Mouse (Mus musculus): Measurements from ENCODE around the gene Prph. TPM values are rescaled to one million over a fixed set of nuclear protein-coding genes. Genes with fewer than 3 reads are reported as not detected.

Gene Prph
- not detected in 2 replicates for polyA plus RNA-seq (2012; ENCODE audit: low replicate concordance)

DNA sequence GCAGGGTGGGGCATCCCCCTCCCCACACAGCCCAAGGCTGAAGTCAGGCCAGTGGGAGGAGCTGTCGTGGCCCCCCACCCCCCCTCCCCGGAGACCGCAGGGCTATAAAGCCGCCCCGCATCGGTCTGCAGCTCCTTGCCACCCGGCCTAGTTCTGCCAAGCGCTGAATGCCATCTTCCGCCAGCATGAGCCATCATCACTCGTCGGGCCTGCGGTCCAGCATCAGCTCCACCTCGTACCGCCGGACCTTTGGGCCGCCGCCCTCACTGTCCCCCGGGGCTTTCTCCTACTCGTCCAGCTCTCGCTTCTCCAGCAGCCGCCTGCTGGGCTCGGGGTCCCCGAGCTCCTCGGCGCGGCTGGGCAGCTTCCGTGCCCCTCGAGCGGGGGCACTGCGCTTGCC, at the start of gene Prph:
Gene Prph, plus strand, starts transcription at position 135 of the 400 bp plus-strand sequence.

DNA sequence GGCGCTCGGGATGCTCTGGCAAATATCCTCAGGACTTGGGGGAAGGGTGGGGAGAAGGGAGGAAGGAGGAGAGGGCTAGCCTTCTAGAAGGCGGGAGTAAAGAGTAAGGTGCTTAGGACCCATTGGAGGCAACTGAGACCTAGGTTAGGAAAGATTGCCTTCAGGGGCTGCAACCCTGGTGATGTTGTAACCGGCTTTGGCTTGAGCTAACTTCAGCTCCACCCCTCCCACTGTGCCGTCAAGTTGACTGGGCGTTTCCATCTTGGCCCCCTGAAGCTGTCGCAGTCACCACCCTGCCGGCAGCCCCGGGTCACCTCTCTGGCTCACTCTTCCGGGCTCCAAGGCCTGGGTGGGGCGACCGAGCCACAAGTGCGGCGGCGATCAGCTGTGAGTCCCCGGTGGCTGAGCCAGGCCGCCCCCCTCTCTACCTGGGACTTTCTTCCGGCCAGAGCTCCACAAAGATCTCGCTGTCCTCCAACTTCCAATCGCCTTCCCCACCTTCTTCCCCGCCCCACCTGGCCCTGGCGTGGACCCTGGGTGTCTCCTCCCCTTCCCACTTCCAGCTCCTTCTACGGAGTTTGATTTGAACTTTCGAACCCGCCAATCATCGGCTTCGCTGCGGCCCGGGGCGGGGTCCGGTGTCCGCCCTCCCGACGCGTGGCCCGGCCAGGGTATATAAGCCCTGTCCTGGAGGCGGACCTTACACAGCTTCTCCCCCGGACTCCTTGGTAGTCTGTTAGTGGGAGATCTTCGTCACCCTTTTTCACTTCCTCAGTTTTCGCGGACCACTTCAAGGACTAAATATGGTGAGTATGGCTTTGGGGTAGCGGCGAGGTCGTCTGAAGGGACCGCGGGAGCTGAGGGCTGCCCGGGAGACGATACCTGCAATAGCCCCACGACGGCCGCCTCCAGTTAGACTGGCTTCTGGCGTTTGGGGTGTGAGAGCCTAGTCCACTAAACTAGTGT, 25.1 kb upstream of the Prph start, which contains the start of gene Tuba1c:
Gene Tuba1c, plus strand, starts transcription at position 273 of the 966 bp plus-strand sequence.

DNA sequence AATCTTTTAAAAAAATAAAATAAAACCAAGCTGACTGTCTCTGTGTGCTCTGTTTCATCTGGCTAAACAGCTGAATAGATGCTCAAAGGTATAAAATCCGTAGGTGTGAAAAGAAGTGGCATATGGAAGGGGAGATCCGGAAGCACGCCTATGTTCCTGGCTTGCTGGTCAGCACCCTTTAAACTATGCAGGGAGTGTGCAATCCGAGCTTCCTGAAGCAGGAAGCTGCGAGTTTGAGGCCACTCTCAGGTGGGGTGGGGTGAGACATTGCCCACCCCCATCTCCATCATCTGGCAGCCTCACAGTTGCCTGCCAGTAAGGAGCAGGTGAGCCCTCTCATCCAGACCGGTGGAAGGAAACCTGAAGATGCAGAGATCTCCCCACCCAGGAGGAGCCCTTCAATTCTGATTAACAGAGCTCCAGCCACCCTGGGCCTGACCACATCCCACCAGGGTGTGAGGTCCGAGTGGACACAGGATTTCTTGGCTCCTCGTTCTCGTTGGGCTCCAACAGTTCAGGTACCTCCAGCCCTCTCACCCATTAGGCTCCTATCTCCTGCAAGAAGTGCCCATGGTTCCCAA, 19.1 kb downstream of the Prph start, which contains the start of gene Troap:
Gene Troap, plus strand, starts transcription at position 557 of the 581 bp plus-strand sequence.

DNA sequence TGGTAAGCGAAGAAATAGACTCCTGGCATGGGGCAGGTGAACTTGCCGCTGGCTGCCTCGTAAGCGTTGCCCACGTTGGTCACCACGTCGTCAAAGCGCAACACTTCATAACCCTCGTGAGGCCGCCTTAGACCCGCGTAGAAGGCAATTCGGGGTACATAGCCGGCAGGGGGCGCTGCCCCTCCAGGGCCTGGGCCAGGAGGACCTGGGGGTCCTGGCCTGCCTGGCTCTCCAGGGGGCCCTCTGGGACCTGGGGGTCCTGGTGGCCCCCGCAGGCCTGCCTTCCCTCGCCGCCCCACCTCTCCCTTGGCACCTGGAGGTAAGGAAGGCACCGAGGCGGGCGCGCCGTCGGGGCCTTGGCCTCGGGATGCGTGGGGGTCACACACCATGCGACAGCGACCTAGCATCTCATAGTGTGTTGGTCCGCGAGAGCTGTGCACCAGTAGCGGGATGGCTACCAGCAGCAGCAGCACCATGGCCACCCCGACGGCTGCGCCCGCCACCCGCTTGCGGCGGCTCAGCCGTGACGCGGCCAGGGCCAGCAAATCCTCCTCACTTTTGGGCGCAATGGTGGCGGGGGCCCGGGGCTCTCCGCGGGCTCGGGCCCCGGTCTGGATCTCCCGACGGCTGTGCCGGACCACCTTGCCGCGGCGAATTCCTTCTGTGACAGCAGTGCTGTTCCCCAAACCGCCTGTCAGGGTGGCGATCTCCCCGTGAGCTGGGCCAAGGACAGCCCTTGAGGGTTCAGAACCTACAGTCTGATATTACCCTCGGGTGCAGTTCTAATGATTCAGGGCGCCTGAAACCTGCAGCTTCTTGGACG, 32.5 kb downstream of the Prph start, which contains the start of gene C1ql4:
Gene C1ql4, minus strand, starts transcription at position 565 of the 823 bp plus-strand sequence.

DNA sequence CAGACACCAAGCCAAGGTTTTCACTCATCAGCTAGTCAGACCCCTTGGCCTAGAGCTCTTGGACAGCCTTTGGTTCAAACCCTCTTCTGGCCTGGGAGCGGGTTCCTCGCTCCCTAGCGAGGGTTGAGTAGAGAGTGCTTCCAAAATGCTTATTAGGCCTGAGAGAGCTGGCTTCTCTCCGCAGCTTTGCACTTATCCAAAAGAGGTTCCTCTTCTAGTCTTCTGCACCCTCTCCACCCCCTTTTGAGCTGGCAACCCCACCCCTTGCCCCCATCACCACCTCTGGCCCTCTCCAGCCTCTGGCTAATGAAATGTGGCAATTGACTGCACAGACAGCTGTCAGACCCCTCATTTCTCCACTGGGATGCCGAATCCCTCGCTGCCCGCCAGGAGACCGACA, 37.9 kb downstream of the Prph start, which contains the start of gene Dnajc22:
Gene Dnajc22, plus strand, starts transcription at position 301 of the 400 bp plus-strand sequence.

Other genes starting within 250 kb of the Prph start
- 0.32 and 0.66 TPM in 2 replicates for gene Ddn, start 245.7 kb upstream of the Prph start, polyA plus RNA-seq (2012; ENCODE audit: low replicate concordance)
- gene Prkag1, start 223.7 kb upstream of the Prph start, polyA plus RNA-seq (2012; ENCODE audit: low replicate concordance), result 245 and 251 TPM in 2 replicates
- 81.7 and 92.9 TPM in 2 replicates for gene Kmt2d, start 184.0 kb upstream of the Prph start, polyA plus RNA-seq (2012; ENCODE audit: low replicate concordance)
- gene Rhebl1, start 160.6 kb upstream of the Prph start, polyA plus RNA-seq (2012; ENCODE audit: low replicate concordance), result 0.84 and 3.0 TPM in 2 replicates
- gene Dhh, start 156.6 kb upstream of the Prph start, polyA plus RNA-seq (2012; ENCODE audit: low replicate concordance), result 0.13 TPM in 1 of 2 replicates, not detected in the other
- gene Lmbr1l, start 136.9 kb upstream of the Prph start, polyA plus RNA-seq (2012; ENCODE audit: low replicate concordance), result 15.3 and 15.8 TPM in 2 replicates
- 329 and 729 TPM in 2 replicates for gene Tuba1b, start 120.6 kb upstream of the Prph start, polyA plus RNA-seq (2012; ENCODE audit: low replicate concordance)
- gene Gm49450, start 101.6 kb upstream of the Prph start, polyA plus RNA-seq (2012; ENCODE audit: low replicate concordance), result 8.6 and 196 TPM in 2 replicates
- gene Tuba1a, start 101.5 kb upstream of the Prph start, polyA plus RNA-seq (2012; ENCODE audit: low replicate concordance), result 4.0 and 6.3 TPM in 2 replicates
- gene Tuba1c, start 25.3 kb upstream of the Prph start, polyA plus RNA-seq (2012; ENCODE audit: low replicate concordance), result 21.6 and 198 TPM in 2 replicates
- 84.4 and 87.8 TPM in 2 replicates for gene Troap, start 19.4 kb downstream of the Prph start, polyA plus RNA-seq (2012; ENCODE audit: low replicate concordance)
- not detected in 2 replicates for gene C1ql4, start 32.6 kb downstream of the Prph start, polyA plus RNA-seq (2012; ENCODE audit: low replicate concordance)
- gene Dnajc22, start 38.0 kb downstream of the Prph start, polyA plus RNA-seq (2012; ENCODE audit: low replicate concordance), result 0.11 TPM in 1 of 2 replicates, not detected in the other
- gene Spats2, start 70.7 kb downstream of the Prph start, polyA plus RNA-seq (2012; ENCODE audit: low replicate concordance), result 0.27 and 0.60 TPM in 2 replicates
- 0.46 and 0.48 TPM in 2 replicates for gene Kcnh3, start 169.7 kb downstream of the Prph start, polyA plus RNA-seq (2012; ENCODE audit: low replicate concordance)
- 70.0 and 92.1 TPM in 2 replicates for gene Mcrs1, start 196.8 kb downstream of the Prph start, polyA plus RNA-seq (2012; ENCODE audit: low replicate concordance)
- gene Prpf40b, start 239.9 kb downstream of the Prph start, polyA plus RNA-seq (2012; ENCODE audit: low replicate concordance), result 20.8 and 37.7 TPM in 2 replicates
- not detected in 2 replicates for gene Fam186b, start 240.7 kb downstream of the Prph start, polyA plus RNA-seq (2012; ENCODE audit: low replicate concordance)

Measured in leukemia stem cell, adult 10-12 weeks (primary cell).